21 mouse cellular contexts compared by ENCODE assay signal in genomic region chrX:140255790-140256189, GRCm38 (mm10).
A peak's percentile ranks its signal among the peaks of the same experiment; 100 is the strongest.
DNase-seq lines count a peak whose midpoint lies in the region; ATAC-seq and TF ChIP-seq lines count a peak whose summit lies in the region.
"Had no signal": no experiment of that assay in that cellular context is flagged by ENCODE, and none has a peak within 500 bp of the region (broad histone marks: within the 10 kb centered on the region; RNA-seq: fewer than 3 reads in every experiment).

No protein-coding gene starts in this region.

- no peak overlapping the region for H3K4me2 ChIP-seq in kidney, postnatal 0 days (ENCODE audit: low read length)
- H3K4me2 ChIP-seq: forebrain, embryonic 12.5 days; heart, embryonic 11.5 days; kidney, embryonic 15.5 days; liver, embryonic 13.5 days; midbrain, embryonic 11.5 days; stomach, embryonic 15.5 days had no signal

- no peaks in the 10 kb centered on the region for H3K27me3 ChIP-seq in kidney, postnatal 0 days (ENCODE audit: insufficient read depth, low read length)
- H3K27me3 ChIP-seq: liver, embryonic 13.5 days had no signal

- no peak for ATAC-seq in kidney, postnatal 0 days (replicated peaks; ENCODE audit: low FRiP score, low read depth)
- ATAC-seq: inflammation-experienced regulatory T-cells, adult 6 months had no signal

- peak; percentile 45; the same call in 1 of the 2 replicates for TF ChIP-seq CTCF in kidney, postnatal 0 days (IDR thresholded peaks at IDR 0.05; ENCODE audit: low read depth)

- WGBS in kidney, postnatal 0 days = 77% methylated on average over 4 of the region's 4 CpGs

- H3K9me3 ChIP-seq in kidney, postnatal 0 days (replicated peaks; ENCODE audit: low read length) = no peaks in the 10 kb centered on the region
- H3K9me3 ChIP-seq: forebrain, embryonic 12.5 days; kidney, embryonic 15.5 days; liver, embryonic 13.5 days; stomach, embryonic 15.5 days had no signal

- H3K27ac ChIP-seq in kidney, postnatal 0 days = no peak overlapping the region
- H3K27ac ChIP-seq: forebrain, embryonic 12.5 days; kidney, embryonic 15.5 days; liver, embryonic 13.5 days; stomach, embryonic 15.5 days had no signal

- H3K4me1 ChIP-seq in kidney, postnatal 0 days (replicated peaks; ENCODE audit: insufficient read depth, low read length) = no peaks in the 10 kb centered on the region
- H3K4me1 ChIP-seq: forebrain, embryonic 12.5 days; kidney, embryonic 15.5 days; liver, embryonic 13.5 days; stomach, embryonic 15.5 days had no signal

- no peak overlapping the region for H3K4me3 ChIP-seq in kidney, postnatal 0 days (replicated peaks; ENCODE audit: low read depth, low read length)
- H3K4me3 ChIP-seq: forebrain, embryonic 12.5 days; kidney, embryonic 15.5 days; liver, embryonic 13.5 days; myocyte; stomach, embryonic 15.5 days had no signal

- H3K36me3 ChIP-seq in kidney, postnatal 0 days (ENCODE audit: insufficient read depth, low read length) = no peaks in the 10 kb centered on the region
- H3K36me3 ChIP-seq: forebrain, embryonic 12.5 days; kidney, embryonic 15.5 days; liver, embryonic 13.5 days; stomach, embryonic 15.5 days had no signal

- DNase-seq in cerebellum, postnatal 10 days = peak; percentile 42 to 50
- DNase-seq in cerebellum, adult 11 months = no peak
- DNase-seq in kidney, postnatal 0 days (ENCODE audit: low spot score) = no peak
- no peak for DNase-seq in kidney, postnatal 4 days
- peak; percentile 5 for DNase-seq in thymus, postnatal 4 days
- DNase-seq in thymus, postnatal 36 days = no peak
- no peak for DNase-seq in testis, postnatal 14 days (ENCODE audit: low spot score)
- DNase-seq in cerebellum, postnatal 25 days = no peak
- DNase-seq: cerebellum, adult 18-20 months; gastrocnemius, postnatal 10 days; heart, postnatal 36 days; liver, embryonic 13.5 days; lung, postnatal 36 days; thymus, postnatal 25 days had no signal

- no peak overlapping the region for H3K9ac ChIP-seq in kidney, postnatal 0 days (ENCODE audit: low read depth, low read length)
- H3K9ac ChIP-seq: forebrain, embryonic 12.5 days; kidney, embryonic 15.5 days; liver, embryonic 13.5 days; stomach, embryonic 15.5 days had no signal

Comparison
In these comparisons a context has a peak if more than half of its experiments do, and no peak if none do; other contexts are left out.
1. DNase-seq: peak in cerebellum, postnatal 10 days (2 of 2) and thymus, postnatal 4 days (single experiment); none in cerebellum, adult 11 months (single experiment), kidney, postnatal 0 days (single experiment), kidney, postnatal 4 days (0 of 2), thymus, postnatal 36 days (0 of 2), testis, postnatal 14 days (single experiment) and cerebellum, postnatal 25 days (0 of 2).